Mouse (Mus musculus) spleen, adult 2 months (tissue): ENCODE results near the gene Adcy10.

ENCODE experiments used
- CTCF ChIP-seq: fragments of 200-500 bp; IDR thresholded peaks from 2 replicates; pipeline ENCODE4 v1.5.1; 2011; ENCODE audit warnings: mild to moderate bottlenecking, inconsistent platforms; ENCODE audit not compliant: insufficient read depth, insufficient read length, insufficient replicate concordance; ENCODE audit errors: extremely low read depth
- POLR2A ChIP-seq: fragments of 200-500 bp; IDR thresholded peaks from 2 replicates; pipeline ENCODE4 v1.6.1; 2011; ENCODE audit warnings: low read depth, low read length, inconsistent platforms

- TF ChIP-seq CTCF = no peak
- TF ChIP-seq POLR2A = no peak
Observed at GRCm38 (mm10) chr1:165489197-165489596, 4.2 kb downstream of the Adcy10 start.
